Mouse (Mus musculus) liver, embryonic 14.5 days (tissue): ENCODE results near the gene Tshr. TPM values are rescaled to one million over a fixed set of nuclear protein-coding genes. Genes with fewer than 3 reads are reported as not detected.

ENCODE experiments used
- ATAC-seq: fragments of 200-750 bp; cut with Nextera tagmentation; 2 replicates; pipeline ENCODE4 v1.8.0; 2017; ENCODE audit warnings: moderate number of reproducible peaks, mild to moderate bottlenecking, moderate library complexity; ENCODE audit not compliant: insufficient read depth
- DNase-seq, 3 experiments: peaks; one replicate each; pipeline ENCODE4 v3.0.0-alpha.2; 2012 to 2013; ENCODE audit warnings: low read depth in 3 of 3, low spot score in 3 of 3
- H3K27ac ChIP-seq: fragments of 300-500 bp; sonication (generic); 2 replicates; pipeline ENCODE4 v1.5.1; 2014; ENCODE audit warnings: moderate library complexity, mild to moderate bottlenecking, control low read depth, inconsistent platforms
- H3K27me3 ChIP-seq: fragments of 300-500 bp; sonication (generic); 2 replicates; pipeline ENCODE4 v1.6.1; 2014; ENCODE audit warnings: mild to moderate bottlenecking, low read length, moderate library complexity; ENCODE audit not compliant: control insufficient read depth, insufficient read depth
- H3K36me3 ChIP-seq: fragments of 300-500 bp; sonication (generic); replicated peaks from 2 replicates; pipeline ENCODE4 v1.6.1; 2014; ENCODE audit warnings: low read depth; ENCODE audit not compliant: control insufficient read depth, insufficient read depth
- H3K4me1 ChIP-seq, 2 experiments: fragments of 200-500 bp in 1 of 2; fragments of 300-500 bp in 1 of 2; sonication (generic) in 1 of 2; replicated peaks; 2 replicates each; pipeline ENCODE4 v1.6.1; 2012 to 2014; ENCODE audit warnings: antibody characterized with exemption in 1 of 2, inconsistent platforms in 1 of 2, low read length in 1 of 2; ENCODE audit not compliant: control insufficient read depth in 2 of 2, insufficient read depth in 2 of 2
- H3K4me2 ChIP-seq: fragments of 300-500 bp; sonication (generic); 2 replicates; pipeline ENCODE4 v1.6.1; 2014; ENCODE audit warnings: low read depth, mild to moderate bottlenecking, control low read depth, moderate library complexity
- H3K4me3 ChIP-seq, 2 experiments: fragments of 200-500 bp in 1 of 2; fragments of 300-500 bp in 1 of 2; sonication (generic) in 1 of 2; 2 replicates each; pipeline ENCODE4 v1.5.1; 2012 to 2014; ENCODE audit warnings: low read depth in 2 of 2, low read length in 2 of 2, mild to moderate bottlenecking in 2 of 2, control low read depth in 1 of 2, inconsistent platforms in 1 of 2, moderate library complexity in 1 of 2; ENCODE audit not compliant: insufficient read depth in 1 of 2
- H3K9ac ChIP-seq: fragments of 300-500 bp; sonication (generic); replicated peaks from 2 replicates; pipeline ENCODE4 v1.6.1; 2014; ENCODE audit warnings: mild to moderate bottlenecking, control low read depth, moderate library complexity
- H3K9me3 ChIP-seq: fragments of 300-500 bp; sonication (generic); 2 replicates; pipeline ENCODE4 v1.6.1; 2016; ENCODE audit warnings: low read length, mixed read lengths; ENCODE audit not compliant: control insufficient read depth
- CTCF ChIP-seq: IDR thresholded peaks from 2 replicates; pipeline ENCODE4 v1.5.1; 2016; ENCODE audit warnings: antibody characterized with exemption, low read depth, control low read depth
- EP300 ChIP-seq: IDR thresholded peaks from 2 replicates; pipeline ENCODE4 v1.6.1; 2016; ENCODE audit warnings: antibody characterized with exemption, low read depth
- WGBS: fragments of 180-500 bp; shearing (Covaris S2); extraction: QIAGEN DNeasy Blood & Tissue Kit; methylation state at CpG from one replicate; pipeline ENCODE4 v1.1.7; 2014; ENCODE audit not compliant: insufficient replicate concordance; 5-methylcytosine and 5-hydroxymethylcytosine counted together
- polyA plus RNA-seq, 2 experiments: library from polyadenylated mRNA; depleted of rRNA in 1 of 2; stranded (reverse) in 1 of 2; unstranded in 1 of 2; fragments of >200 nt; fragmentation: Nextera tagmentation in 1 of 2; extraction: Ambion mirVana in 1 of 2; gene quantifications; 2 replicates each; pipeline versions ENCODE4 v1.2.1 to v1.2.3; 2012 to 2014

Gene Tshr
- polyA plus RNA-seq, 2 experiments: not detected

DNA sequence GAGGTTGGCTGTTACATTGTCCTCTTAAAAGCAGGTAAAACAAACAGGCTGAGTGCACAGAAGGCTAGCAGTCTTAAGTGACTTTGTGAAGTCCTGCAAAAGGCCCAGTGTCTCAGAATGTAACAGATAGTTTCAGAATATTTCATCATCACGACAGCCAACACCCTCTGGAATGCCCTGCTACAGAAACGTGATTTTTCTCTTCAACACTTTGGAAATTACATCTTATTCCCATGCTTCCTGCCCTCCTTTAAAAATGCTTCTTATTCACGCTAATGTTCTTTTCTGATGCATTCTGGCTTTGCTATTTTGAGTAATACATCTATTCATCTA lies 111.8 kb downstream of the Tshr start:
- 50% methylated on average over 3 of the region's 3 CpGs for WGBS
- TF ChIP-seq CTCF (no peak), EP300 (no peak)
- H3K4me1 ChIP-seq: no peaks in the 10 kb centered on the region
- H3K4me3 ChIP-seq: no peak overlapping the region
- H3K9me3 ChIP-seq: no peaks in the 10 kb centered on the region
- no peak overlapping the region for H3K4me2 ChIP-seq
- no peak for DNase-seq
- no peaks in the 10 kb centered on the region for H3K36me3 ChIP-seq
- H3K9ac ChIP-seq: no peak overlapping the region
- H3K27ac ChIP-seq: no peak overlapping the region
- H3K27me3 ChIP-seq: no peaks in the 10 kb centered on the region
- ATAC-seq: no peak

DNA sequence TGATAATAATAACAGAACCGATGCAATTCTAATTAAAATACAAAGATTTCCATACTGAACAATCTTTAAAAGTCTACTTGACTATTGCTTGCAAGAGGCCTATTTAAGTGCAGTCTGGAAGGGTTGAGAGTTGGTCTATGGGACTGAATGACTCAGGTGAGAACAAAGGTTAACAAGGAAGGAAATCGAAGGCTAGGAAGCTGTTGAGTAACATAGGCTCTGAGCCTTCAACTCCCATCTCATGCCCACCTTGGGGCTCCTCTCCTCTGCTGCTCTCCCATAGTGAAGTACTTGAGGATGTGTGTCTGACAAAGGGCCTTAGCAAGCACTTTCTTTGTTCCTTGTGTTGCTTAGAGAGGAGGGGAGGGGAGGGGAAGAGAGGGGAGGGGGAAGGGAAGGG lies 116.1 kb downstream of the Tshr start:
- H3K27ac ChIP-seq: no peak overlapping the region
- ATAC-seq: no peak

DNA sequence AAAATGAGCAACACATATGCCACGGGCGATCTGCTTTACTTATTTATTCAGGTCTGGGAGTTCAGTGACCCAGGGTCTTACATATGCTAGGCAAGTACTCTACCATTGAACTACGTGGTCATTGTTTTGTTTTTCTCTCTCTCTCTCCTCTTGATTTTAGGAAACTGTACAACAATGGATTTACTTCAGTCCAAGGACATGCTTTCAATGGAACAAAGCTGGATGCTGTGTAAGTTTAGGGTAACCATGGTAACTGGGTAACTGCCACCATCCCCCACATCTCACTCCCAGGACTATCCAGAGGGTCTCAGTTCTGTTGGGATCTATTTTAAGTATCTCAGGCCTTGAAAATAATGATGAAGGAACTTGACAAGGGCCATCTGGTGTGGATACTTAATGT lies 127.4 kb downstream of the Tshr start:
- ATAC-seq: no peak
- H3K27ac ChIP-seq: no peak overlapping the region
- TF ChIP-seq CTCF (no peak), EP300 (no peak)
- H3K36me3 ChIP-seq: no peaks in the 10 kb centered on the region
- H3K9ac ChIP-seq: no peak overlapping the region
- 57% methylated on average over 3 of the region's 3 CpGs for WGBS
- H3K27me3 ChIP-seq: no peaks in the 10 kb centered on the region
- no peaks in the 10 kb centered on the region for H3K4me1 ChIP-seq
- no peak for DNase-seq
- no peak overlapping the region for H3K4me3 ChIP-seq
- H3K4me2 ChIP-seq: no peak overlapping the region
- no peaks in the 10 kb centered on the region for H3K9me3 ChIP-seq

More for the DNA sequence above, 116.1 kb downstream of the Tshr start:
- Histone ChIP-seq H3K9me3 (no peaks in the 10 kb centered on the region), H3K27me3 (no peaks in the 10 kb centered on the region), H3K4me2 (no peak overlapping the region), H3K9ac (no peak overlapping the region), H3K4me1 (no peaks in the 10 kb centered on the region), H3K4me3 (no peak overlapping the region), H3K36me3 (no peaks in the 10 kb centered on the region)
- TF ChIP-seq CTCF (no peak), EP300 (no peak)
- DNase-seq: no peak
- 57% methylated on average over 2 of the region's 2 CpGs for WGBS

DNA sequence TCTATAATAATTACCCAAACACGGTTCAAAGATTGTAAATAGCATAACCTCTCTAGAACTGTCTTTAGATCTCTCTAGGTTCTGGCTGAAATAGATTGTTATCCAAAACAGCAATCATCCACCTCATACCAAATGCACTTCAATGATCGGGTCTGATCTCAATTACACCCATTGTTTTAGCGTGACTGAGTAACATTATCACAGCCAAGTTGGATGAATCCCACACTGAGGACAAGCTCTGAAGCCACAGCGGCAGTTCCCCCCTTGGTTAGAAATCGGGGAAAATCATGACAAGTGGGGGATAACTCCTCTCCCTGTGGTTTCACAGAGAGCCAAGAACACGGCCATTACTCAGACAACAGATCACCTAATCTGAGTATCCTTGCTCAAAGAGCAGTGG lies 129.6 kb downstream of the Tshr start:
- 61% methylated on average over 6 of the region's 6 CpGs for WGBS

DNA sequence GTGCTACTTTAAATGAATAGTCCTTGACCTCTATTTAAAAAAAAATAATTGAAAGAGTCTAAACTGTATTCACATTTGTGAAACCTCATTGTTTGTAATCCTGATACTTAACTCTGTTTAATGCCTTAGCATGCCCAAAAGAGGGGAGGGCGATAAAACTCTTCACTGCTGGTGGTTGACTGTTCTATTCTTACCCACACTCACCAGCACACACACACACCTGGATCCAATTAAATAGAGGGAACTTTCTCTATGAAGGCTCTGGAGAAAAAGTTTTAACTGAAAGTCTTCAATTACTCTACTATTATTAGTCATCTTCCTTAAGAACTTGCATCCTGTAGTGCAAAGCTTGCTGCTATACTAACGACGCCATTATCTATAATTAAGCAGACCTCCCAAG lies 133.4 kb downstream of the Tshr start:
- Histone ChIP-seq H3K9me3 (no peaks in the 10 kb centered on the region), H3K9ac (no peak overlapping the region), H3K36me3 (no peaks in the 10 kb centered on the region), H3K4me1 (no peaks in the 10 kb centered on the region), H3K27ac (no peak overlapping the region), H3K4me3 (no peak overlapping the region), H3K4me2 (no peak overlapping the region), H3K27me3 (no peaks in the 10 kb centered on the region)
- TF ChIP-seq EP300 (no peak), CTCF (no peak)
- DNase-seq: no peak
- 64% methylated on average over 3 of the region's 3 CpGs for WGBS
- no peak for ATAC-seq

More for the DNA sequence above, 129.6 kb downstream of the Tshr start:
- Histone ChIP-seq H3K27ac (no peak overlapping the region), H3K36me3 (no peaks in the 10 kb centered on the region), H3K4me2 (no peak overlapping the region), H3K9me3 (no peaks in the 10 kb centered on the region), H3K4me1 (no peaks in the 10 kb centered on the region), H3K4me3 (no peak overlapping the region), H3K9ac (no peak overlapping the region), H3K27me3 (no peaks in the 10 kb centered on the region)
- TF ChIP-seq EP300: no peak
- TF ChIP-seq CTCF: no peak
- no peak for DNase-seq
- no peak for ATAC-seq

DNA sequence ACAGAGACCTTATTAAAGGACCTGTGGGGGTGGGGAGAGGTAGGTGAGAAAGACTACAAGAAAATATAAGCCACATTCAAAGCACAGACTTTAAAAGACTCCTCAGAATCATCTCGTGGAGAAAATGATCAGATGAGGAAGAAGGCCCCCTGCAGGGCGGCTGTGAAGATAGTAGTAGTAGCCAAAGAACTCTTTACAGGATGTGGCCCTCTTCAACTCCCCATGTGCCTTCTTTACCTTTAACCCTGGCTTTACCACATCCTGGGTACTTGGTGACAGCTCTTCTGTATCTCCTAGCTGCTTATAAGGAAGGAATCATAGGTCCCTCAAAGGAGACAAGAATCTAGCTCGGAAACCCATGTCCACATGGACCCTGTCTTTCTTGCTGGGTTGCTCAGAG lies 139.3 kb downstream of the Tshr start:
- ATAC-seq (no peak), DNase-seq (no peak)
- Histone ChIP-seq H3K4me3 (no peak overlapping the region), H3K4me1 (no peaks in the 10 kb centered on the region), H3K27ac (no peak overlapping the region), H3K4me2 (no peak overlapping the region), H3K27me3 (no peaks in the 10 kb centered on the region), H3K9ac (no peak overlapping the region), H3K36me3 (no peaks in the 10 kb centered on the region), H3K9me3 (no peaks in the 10 kb centered on the region)
- no peak for TF ChIP-seq EP300
- no peak for TF ChIP-seq CTCF
- WGBS: 36% methylated on average over 3 of the region's 3 CpGs
